Mouse (Mus musculus) olfactory bulb, adult 2 months (tissue): Measurements from ENCODE around the gene Mest. TPM values are rescaled to one million over a fixed set of nuclear protein-coding genes. Genes with fewer than 3 reads are reported as not detected.
A peak's percentile ranks its signal among the peaks of the same experiment; 100 is the strongest.

Experiments used
- H3K27ac ChIP-seq: fragments of 200-500 bp; 2 replicates; pipeline ENCODE4 v1.5.1; 2012; ENCODE audit warnings: low read depth, low read length; ENCODE audit not compliant: insufficient read depth
- H3K4me1 ChIP-seq: fragments of 200-500 bp; 2 replicates; pipeline ENCODE4 v1.6.1; 2012; ENCODE audit warnings: low read length; ENCODE audit not compliant: control insufficient read depth, insufficient read depth
- H3K4me3 ChIP-seq: fragments of 200-500 bp; 2 replicates; pipeline ENCODE4 v1.5.1; 2012; ENCODE audit warnings: mild to moderate bottlenecking, low read depth, low read length, moderate library complexity; ENCODE audit not compliant: insufficient read depth
- CTCF ChIP-seq: fragments of 200-500 bp; IDR thresholded peaks from 2 replicates; pipeline ENCODE4 v1.5.1; 2012; ENCODE audit warnings: low read depth, mild to moderate bottlenecking, low read length, moderate library complexity; ENCODE audit not compliant: insufficient read depth
- POLR2A ChIP-seq: fragments of 200-500 bp; IDR thresholded peaks from 2 replicates; pipeline ENCODE4 v1.6.1; 2012; ENCODE audit warnings: mild to moderate bottlenecking, low read depth, low read length, moderate library complexity; ENCODE audit not compliant: insufficient read depth
- WGBS: fragments of 180-500 bp; shearing (Covaris S2); methylation state at CpG from one replicate; pipeline ENCODE4 v1.1.7; 2018; 5-methylcytosine and 5-hydroxymethylcytosine counted together
- polyA plus RNA-seq: library from polyadenylated mRNA; stranded (reverse); fragments of >200 nt; gene quantifications from 2 replicates; pipeline ENCODE4 v1.2.4, GENCODE M21; 2012; ENCODE audit warnings: low replicate concordance; ENCODE audit not compliant: missing spikeins, insufficient read depth, insufficient read length

Mest gene
- polyA plus RNA-seq, result not detected in 2 replicates

DNA sequence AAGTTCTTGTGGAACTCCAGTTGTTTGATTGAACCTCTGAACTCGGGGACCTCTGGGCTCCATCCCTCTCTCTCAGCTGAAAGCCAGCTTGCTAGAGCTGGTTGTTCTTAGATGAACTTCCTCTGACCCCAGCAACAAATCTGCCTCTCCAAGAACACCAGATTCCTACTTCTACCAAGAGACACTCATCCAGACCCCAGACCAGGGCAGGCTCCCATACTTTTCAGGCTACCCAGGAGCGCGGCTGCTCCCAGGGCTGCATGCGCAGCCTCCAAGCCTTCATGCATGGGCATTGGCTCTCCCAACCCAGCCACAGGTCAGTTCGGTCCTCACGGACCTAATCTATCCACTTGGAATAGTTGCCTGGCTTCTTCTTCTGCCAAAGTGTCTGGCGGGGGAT, at the start of gene Mest:
Gene Mest (plus strand): TSS at position 217 of the 400 bp plus-strand sequence.
- WGBS, result 89% methylated on average over 7 of the region's 7 CpGs
- Histone ChIP-seq H3K4me1 (peaks cover 10% of the 10 kb centered on the region), H3K4me3 (no peak within 1 kb of the TSS), H3K27ac (no peak within 1 kb of the TSS)
- TF ChIP-seq CTCF (no peak), POLR2A (no peak)

DNA sequence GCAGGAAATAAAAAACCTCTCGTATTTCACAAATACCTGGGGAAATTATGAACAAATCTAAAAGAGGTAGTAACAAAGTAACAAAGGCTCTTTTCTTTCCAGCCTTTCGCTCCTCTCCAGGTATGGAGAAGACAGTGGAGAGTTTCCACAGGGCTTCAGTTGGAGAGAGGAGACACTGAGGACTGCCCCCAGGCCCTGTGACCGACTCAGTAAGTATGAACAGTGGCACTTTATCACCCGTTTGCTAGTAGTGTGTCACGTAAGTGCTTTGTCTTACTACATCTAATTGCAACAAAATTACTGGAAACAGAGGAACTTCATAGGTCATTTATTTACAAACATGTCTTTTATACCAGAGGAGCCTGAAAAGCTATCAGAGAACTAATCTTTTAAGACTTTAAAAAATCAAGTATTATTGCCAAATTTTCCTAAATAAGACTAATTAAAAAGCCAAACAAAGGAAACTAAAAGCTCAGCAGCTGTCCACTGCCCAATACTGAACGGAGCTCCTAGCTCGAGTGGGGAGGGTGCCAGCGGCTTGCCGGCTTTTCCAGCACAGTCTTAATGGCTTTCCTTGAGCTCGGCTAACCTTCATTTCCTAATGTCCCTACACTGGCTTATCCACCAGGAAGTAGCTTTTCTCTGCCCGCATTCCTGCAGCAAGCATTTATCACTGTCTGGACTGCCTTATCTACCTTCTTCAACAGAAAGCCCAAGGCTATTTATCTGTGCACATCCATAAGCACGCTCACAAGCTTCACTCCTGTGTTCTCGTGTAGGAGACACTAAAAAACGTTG, 49.4 kb upstream of the Mest start:
- Histone ChIP-seq H3K4me1 (peaks cover 8% of the 10 kb centered on the region), H3K27ac (peak overlapping the region; percentile 70; the same call in 1 of the 2 replicates), H3K4me3 (no peak overlapping the region)
- no peak for TF ChIP-seq CTCF
- 47% methylated on average over 14 of the region's 14 CpGs for WGBS

DNA sequence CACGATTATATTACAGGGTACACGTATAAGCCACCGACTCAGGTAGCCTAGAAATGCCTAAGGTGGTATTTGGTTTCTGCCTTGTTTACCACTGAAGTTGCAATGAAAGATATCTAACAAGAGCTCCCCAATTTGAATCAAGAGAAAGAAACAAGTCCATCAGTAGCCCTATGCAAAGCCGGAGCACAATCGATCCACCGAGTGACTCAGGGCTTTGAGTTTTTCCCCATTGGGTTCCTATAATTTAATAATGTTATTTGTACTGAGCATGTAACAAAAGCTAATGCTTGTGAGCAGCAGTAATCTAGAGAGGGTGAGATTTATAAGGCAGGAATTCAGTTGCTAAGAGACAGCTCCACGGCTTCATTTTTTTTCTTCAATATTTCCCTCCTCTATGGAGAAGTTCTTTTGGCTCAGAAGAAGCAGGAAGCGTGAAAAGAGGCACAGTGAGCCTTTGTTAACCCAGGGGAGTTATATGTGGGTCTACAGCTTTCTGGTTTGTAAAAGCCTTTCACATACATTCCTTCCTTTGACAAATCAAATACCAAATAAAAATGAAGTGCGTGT, 48.5 kb upstream of the Mest start:
- no peak for TF ChIP-seq POLR2A
- TF ChIP-seq CTCF, result no peak
- H3K27ac ChIP-seq, result no peak overlapping the region
- H3K4me1 ChIP-seq, result peaks cover 11% of the 10 kb centered on the region
- H3K4me3 ChIP-seq, result no peak overlapping the region
- WGBS, result 28% methylated on average over 9 of the region's 9 CpGs

DNA sequence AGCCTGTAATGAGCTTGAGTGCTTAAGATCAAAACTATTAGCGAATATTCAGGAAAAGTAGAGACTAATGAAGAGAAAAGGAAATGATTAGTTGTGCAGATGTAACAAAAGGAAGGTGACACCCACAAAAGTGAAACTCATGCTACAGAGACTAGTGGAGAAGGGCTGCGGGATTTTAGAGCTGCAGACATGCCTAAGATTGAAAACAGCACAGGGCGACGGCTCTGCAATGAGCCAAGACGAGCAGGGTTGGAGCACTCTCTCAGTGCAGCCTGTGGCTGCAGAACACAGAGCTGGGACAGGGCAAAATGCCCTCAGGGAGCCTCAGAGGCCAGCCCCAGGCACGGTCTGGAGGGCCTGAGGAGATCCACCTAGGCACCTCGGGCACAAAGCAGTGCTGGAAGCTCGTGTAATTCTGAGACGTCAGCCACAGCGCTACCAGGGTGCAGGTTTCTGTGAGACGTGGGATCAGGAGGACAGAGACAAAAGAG, 48.0 kb upstream of the Mest start:
- 30% methylated on average over 11 of the region's 11 CpGs for WGBS
- 0 out of 2 replicates have a peak overlapping the region, but pooled peaks have one; percentile 2 for H3K27ac ChIP-seq
- TF ChIP-seq CTCF (no peak), POLR2A (no peak)
- H3K4me1 ChIP-seq, result peaks cover 11% of the 10 kb centered on the region
- no peak overlapping the region for H3K4me3 ChIP-seq

DNA sequence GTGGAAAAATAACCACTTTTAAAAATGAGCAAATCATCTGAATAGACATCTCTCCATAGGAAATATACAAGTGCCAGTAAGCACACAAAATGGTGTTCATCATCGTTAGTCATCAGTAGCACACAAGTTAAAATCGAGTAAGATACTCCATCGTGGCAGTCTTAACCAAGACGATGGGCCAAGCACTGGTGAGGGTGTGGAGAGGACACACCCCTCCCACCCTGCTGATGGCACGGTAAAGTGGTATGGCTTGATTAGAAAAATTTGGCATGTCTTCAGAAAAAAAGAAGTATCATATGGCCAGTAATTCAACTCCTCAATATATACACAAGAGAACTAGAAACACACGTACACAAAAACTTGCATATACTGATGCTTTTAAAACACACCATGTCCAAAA, 46.8 kb upstream of the Mest start:
- no peak for TF ChIP-seq CTCF
- TF ChIP-seq POLR2A, result no peak
- H3K4me3 ChIP-seq, result no peak overlapping the region
- 95% methylated on average over 6 of the region's 6 CpGs for WGBS
- H3K27ac ChIP-seq, result no peak overlapping the region
- peaks cover 11% of the 10 kb centered on the region for H3K4me1 ChIP-seq

DNA sequence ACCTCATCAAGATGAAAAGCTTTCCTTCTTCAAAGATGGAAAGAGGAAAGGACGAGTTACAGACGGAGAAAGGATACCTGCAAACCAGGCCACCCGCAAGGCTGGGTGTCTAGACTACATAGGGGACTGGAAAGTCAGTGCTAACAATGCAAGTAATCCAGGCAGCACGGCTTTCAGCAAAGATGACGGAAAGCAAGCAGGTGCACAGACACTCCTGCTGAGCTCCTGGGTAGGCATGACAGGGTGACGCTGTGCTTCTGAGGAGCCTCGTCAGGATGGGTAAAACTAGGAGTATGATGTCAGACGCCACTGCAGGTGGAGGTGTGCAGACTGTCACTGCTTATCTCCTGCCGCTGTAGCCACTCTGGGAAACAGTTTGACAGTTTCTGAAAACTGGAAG, 45.8 kb upstream of the Mest start:
- 95% methylated on average over 9 of the region's 9 CpGs for WGBS
- Histone ChIP-seq H3K4me1 (peaks cover 12% of the 10 kb centered on the region), H3K27ac (no peak overlapping the region), H3K4me3 (no peak overlapping the region)
- TF ChIP-seq CTCF (no peak), POLR2A (no peak)

DNA sequence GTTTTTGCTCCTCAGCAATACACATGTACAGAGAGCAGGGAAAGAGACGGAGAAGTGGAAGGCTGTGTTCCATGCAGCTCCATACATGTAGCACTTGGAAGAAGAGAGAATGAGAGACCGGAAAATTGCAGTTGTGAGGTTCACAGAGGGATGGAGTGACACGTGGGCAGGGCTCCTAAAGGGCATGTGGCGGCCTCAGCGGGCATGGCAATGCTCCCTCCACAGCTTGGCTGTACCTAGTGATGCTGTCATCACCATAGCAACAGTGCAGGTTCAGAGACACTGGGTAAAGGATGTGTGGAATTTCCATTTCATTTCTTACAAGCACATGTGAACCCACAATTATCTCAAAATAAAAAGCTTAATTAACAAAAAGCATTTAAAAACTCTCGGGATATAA, 44.9 kb upstream of the Mest start:
- TF ChIP-seq POLR2A, result no peak
- TF ChIP-seq CTCF, result no peak
- 49% methylated on average over 6 of the region's 6 CpGs for WGBS
- no peak overlapping the region for H3K4me3 ChIP-seq
- H3K4me1 ChIP-seq, result peaks cover 14% of the 10 kb centered on the region
- peak overlapping the region; percentile 12; the same call in 1 of the 2 replicates for H3K27ac ChIP-seq

DNA sequence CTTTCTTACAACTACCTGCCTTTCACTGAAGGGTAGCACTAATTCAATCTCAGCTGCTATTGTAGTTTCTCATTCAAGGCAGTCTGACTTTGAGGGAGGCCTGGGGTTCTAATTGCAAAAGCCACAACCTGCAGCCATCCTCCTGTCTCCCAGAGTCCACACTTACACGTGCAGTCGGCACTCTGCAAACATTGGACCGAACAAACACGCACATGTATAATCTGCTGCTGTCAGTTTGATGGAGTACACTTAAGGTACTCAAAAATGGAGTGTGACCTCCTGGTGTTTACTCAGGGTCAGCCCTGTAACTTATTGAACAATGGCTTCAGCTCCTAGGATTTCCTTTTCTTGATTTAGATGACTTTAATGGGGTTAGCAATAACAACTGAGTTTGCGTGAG, 43.8 kb upstream of the Mest start:
- 79% methylated on average over 5 of the region's 5 CpGs for WGBS
- TF ChIP-seq POLR2A (no peak), CTCF (no peak)
- Histone ChIP-seq H3K27ac (no peak overlapping the region), H3K4me1 (peaks cover 14% of the 10 kb centered on the region), H3K4me3 (no peak overlapping the region)

DNA sequence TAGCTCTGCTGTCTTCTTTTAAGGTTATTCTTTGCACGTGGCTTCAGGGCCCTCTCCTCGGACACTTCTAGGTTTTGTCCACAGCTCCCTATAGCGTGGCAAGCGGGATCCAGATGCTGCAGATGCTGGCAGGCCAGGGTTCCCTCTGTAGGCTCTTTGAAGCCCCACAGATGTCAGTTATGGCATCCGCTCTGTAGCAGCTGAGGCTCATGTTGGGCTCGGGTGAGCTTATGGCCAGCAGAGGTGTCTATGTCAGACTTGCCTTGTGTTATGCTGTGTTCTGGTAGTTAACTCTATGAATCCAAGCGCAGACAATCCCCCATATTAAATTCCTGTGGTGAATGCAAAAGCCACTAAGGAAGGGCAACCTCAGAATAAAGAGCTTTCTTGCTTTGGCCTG, 42.9 kb upstream of the Mest start:
- no peak overlapping the region for H3K27ac ChIP-seq
- TF ChIP-seq CTCF (no peak), POLR2A (no peak)
- peaks cover 11% of the 10 kb centered on the region for H3K4me1 ChIP-seq
- 94% methylated on average over 7 of the region's 7 CpGs for WGBS
- H3K4me3 ChIP-seq, result no peak overlapping the region
